Mouse (Mus musculus) CH12F3 (cell line): ENCODE results near the gene Zfp706.

Experiments
- in situ Hi-C: fragments of 300-500 bp; cut with MboI; formaldehyde crosslinking; loops from 2 replicates; pipeline ENCODE4 v1.14.3; 2020; ENCODE audit warnings: low sequenced_read_pairs

Zfp706 gene

GRCm38 (mm10) chr15:37007233-37007958, at the start of gene Zfp706:
Gene Zfp706, minus strand, starts transcription at chr15:37007773.
- in situ Hi-C loops, result loop anchor here (10.0 kb wide), 1 partner anchor 223 kb away; no protein-coding TSS in a partner anchor

GRCm38 (mm10) chr15:37054582-37054981, 47.0 kb upstream of the Zfp706 start:
- in situ Hi-C loops, result no loop called here

DNA sequence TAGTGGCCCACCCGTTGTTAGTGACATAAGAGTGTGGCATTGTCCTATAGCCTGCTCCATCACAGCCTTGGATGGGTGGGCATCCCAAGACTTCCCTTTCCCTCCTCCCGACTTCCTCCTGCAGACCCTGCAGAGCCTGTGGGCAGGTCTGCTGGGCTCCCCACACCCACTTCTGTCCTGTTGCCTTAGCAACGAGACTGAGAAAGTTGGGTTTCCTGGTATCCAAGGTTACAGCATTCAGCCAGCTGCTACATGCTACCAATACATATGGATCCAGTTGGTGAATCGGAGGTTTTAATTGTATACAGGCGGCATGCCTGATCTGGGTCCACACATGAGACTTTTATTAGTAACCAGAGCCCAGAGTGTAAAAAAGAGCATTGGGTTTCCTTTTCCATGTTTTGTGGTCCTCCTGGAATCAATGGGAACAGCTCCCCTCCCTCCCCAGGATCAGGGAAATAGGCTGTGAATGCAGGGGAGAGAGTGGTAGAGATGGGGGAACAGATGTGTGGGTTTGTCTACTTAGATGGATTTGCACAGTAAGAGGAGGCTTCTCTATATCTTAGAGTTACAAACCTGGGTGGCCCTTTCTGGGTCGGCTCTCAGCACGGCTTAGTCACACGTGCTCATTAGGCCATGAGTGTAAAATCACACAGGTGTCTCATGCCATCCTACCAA, 45.7 kb upstream of the Zfp706 start:
- in situ Hi-C loops, result no loop called here

DNA sequence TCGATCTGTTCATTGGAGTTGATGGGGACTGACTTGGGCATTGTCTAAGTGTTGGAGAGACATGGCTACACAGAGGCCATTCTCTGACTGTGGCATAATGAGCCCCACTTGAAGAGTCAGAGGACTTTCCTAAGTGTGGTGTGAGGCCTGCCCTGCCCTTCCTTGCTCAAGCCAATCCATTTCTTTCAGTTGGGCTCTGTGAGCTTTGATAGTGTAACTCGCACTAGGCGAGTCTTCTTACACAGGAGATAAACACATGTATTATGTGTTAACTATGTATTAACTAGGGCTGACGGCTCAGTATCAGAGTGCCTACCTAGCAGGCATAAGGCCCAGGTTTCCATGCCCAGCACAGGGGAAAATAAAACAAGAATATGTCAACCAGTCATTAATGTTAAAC, 39.8 kb upstream of the Zfp706 start:
- in situ Hi-C loops, result no loop called here

DNA sequence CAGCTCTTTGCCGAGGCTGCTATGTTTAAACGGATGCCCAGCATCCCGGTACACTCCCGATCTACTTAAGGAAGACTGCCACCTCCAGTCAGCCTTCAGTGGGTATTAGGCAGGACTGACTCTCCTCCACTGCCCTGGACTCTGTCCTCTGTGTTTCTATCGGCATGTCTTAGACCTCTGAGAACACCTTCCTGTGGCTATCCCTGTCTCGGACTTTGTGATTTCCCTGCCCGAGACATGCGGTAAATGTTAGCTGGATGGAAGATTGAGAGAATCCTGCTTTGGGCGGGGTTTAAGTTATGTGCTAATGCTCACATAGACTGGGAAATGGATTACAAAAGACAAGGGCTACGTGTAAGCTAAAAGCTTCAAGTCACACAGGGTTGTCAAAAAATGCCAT, 39.0 kb upstream of the Zfp706 start:
- in situ Hi-C loops, result no loop called here

DNA sequence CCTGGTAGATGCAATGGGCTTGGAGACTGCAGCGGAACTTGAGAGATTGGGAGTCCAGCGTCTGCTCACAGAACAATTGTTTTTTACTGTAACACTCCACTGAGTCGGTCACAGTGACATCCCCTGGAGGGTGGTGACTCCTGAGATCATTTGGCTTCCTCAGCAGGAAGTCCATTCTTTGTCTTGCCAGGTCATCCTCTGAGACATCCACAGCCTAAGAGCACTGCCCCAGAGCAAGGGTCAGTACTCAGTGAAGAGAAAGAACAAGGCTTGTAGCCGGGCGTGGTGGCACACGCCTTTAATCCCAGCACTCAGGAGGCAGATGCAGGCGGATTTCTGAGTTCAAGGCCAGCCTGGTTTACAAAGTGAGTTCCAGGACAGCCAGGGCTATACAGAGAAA, 38.6 kb upstream of the Zfp706 start:
- in situ Hi-C loops, result no loop called here

DNA sequence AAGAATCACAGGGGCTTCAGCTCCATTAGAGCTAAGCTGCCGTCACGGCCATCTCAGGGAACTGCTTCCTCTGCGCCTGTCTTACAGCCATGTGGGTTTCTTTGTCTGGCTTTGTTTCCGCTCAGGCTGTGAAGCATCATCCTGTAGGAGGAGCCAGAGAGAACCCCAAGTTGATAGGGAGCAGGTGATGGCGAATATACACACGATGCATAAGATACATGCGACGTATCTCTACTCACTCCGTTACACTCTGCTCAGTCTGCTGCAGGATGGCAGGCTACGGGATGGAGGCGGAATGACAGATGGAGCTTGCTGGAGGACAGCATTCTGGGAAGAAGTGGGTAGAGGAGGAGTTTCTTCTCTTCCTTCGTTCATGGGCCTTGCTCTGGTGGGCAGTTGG, 37.9 kb upstream of the Zfp706 start:
- in situ Hi-C loops, result no loop called here

DNA sequence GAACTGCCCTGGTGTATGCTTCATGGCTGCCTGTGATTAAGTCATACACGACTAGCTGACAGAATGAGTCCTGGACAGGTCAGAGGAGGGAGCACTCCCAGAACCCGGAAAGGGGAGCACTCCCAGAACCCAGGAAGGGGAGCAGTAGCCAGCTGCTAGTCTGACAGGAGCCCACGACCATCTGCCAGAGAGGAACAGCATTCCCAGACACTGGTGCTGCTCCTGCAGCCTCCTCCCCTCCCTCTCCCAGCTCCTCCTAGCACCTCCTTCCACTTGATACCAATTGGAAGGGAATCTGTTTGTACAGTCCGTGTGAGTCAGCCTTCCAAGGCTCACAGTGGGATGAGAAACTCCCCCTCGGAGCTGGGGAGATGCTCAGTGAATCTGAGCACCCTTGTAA, 35.0 kb upstream of the Zfp706 start:
- in situ Hi-C loops, result no loop called here

- in situ Hi-C loops, result no loop called here
These were observed 33.6 kb upstream of the Zfp706 start for GRCm38 (mm10) chr15:37041214-37041613.

GRCm38 (mm10) chr15:37038666-37039065, 31.1 kb upstream of the Zfp706 start:
- in situ Hi-C loops, result no loop called here

GRCm38 (mm10) chr15:37037704-37038103, 30.1 kb upstream of the Zfp706 start:
- in situ Hi-C loops, result no loop called here

DNA sequence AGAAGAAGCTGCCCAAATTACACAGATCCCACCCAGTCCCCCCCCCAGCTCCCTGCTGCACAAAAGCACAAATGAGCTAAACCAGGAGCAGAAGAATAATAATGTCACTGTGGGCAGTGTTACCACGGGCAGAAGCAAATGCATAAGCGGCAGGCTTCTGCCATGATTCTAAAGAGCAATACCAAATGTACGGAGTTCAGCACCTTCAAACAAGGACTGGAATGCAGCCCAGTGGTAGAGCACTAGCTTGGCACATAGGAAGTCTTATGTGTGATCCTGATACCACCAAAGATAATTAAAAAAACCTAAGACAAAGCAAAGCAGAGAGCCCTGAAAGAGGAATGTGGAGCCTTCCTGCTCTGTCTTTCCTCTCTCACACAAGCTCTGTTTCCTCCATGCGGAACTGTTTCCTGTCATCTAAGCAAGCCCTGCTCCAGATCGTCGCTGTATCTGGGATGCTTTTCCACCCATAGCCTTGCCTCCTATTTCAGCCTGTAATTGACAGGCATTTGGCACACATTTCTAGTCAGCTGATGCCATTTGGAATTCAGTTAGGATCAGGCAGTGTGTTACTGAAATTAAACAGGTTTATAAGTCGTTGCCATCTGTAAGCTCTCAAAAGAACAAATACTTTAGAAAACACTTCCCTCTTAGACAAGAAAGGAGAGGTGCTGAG, 29.0 kb upstream of the Zfp706 start:
- in situ Hi-C loops, result no loop called here

DNA sequence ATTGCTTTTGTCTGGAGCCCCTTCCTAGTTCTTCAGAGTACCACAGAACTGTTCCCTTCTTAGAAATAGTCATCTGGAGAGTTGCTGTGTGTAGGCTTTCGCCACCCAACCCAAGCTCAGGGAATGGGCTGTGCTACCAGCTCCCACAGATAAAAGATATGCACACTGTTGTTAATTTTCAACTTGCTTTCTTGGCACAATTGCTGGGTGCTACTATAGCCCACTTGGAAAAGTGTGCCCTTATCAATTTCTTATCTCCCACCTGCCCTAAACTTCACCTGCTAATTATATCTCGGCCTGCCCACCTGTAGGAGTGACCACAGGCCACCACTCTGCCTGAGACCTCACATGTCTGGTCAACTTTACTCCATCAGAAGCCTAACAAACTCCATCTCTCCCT, 26.6 kb upstream of the Zfp706 start:
- in situ Hi-C loops, result no loop called here

- in situ Hi-C loops, result no loop called here
These were observed 25.9 kb upstream of the Zfp706 start for GRCm38 (mm10) chr15:37033431-37033830.

GRCm38 (mm10) chr15:37031334-37032150, 24.0 kb upstream of the Zfp706 start:
- in situ Hi-C loops, result no loop called here

GRCm38 (mm10) chr15:37030929-37031328, 23.4 kb upstream of the Zfp706 start:
- in situ Hi-C loops, result no loop called here

- in situ Hi-C loops, result no loop called here
These were observed 20.4 kb upstream of the Zfp706 start for GRCm38 (mm10) chr15:37027956-37028355.

DNA sequence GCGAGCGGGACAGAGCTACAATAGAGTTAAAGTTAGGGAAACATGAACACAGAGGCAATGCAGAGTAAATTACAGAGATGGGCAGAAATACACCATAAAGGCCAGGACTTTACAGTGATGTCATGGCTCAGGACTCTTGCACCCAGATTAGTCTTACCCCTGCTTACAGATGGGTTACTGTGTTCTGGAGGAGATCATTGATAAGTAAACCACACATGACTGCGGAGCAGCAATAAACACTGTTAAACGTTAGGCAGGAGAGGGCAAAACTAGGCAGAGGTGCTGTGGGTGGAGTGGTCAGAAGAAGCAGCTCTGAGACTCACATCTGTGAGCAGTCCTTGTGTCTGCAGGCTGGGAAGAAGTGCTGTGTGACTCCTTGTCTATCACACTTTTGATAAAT, 18.9 kb upstream of the Zfp706 start:
- in situ Hi-C loops, result no loop called here

GRCm38 (mm10) chr15:37020581-37021245, 13.1 kb upstream of the Zfp706 start:
- in situ Hi-C loops, result no loop called here

GRCm38 (mm10) chr15:37019434-37019833, 11.9 kb upstream of the Zfp706 start:
- in situ Hi-C loops, result no loop called here

- in situ Hi-C loops, result no loop called here
These were observed 4.3 kb upstream of the Zfp706 start for GRCm38 (mm10) chr15:37011897-37012296.
